Mouse (Mus musculus) embryonic facial prominence, embryonic 15.5 days (tissue): ENCODE measurements at regions not wholly inside any gene's neighbourhood (a gene's known extent, or its start where the extent isn't known, plus 50 kb on each side); places are given as distances from the start of the nearest gene placed in this dataset. TPM values are rescaled to one million over a fixed set of nuclear protein-coding genes. Genes with fewer than 3 reads are reported as not detected.

Experiments
- microRNA-seq: library from miRNA; unstranded; fragments of <30 nt; microRNA quantifications from one replicate; pipeline ENCODE4, GENCODE M21; 2016; ENCODE audit warnings: borderline number of aligned reads

Small RNA genes lying in the stretch of these regions (microRNA-seq; reads per million reads assigned to microRNA genes)
- not detected for gene Gm23364
